Mouse (Mus musculus) adrenal gland, adult (tissue): ENCODE data around the gene Alk.

Experiments used
- DNase-seq, 2 experiments: peaks; one replicate each; pipeline ENCODE4 v3.0.0; 2022 to 2023; ENCODE audit warnings: low spot score in 1 of 2; ENCODE audit not compliant: inconsistent age in 2 of 2

The Alk gene

DNA sequence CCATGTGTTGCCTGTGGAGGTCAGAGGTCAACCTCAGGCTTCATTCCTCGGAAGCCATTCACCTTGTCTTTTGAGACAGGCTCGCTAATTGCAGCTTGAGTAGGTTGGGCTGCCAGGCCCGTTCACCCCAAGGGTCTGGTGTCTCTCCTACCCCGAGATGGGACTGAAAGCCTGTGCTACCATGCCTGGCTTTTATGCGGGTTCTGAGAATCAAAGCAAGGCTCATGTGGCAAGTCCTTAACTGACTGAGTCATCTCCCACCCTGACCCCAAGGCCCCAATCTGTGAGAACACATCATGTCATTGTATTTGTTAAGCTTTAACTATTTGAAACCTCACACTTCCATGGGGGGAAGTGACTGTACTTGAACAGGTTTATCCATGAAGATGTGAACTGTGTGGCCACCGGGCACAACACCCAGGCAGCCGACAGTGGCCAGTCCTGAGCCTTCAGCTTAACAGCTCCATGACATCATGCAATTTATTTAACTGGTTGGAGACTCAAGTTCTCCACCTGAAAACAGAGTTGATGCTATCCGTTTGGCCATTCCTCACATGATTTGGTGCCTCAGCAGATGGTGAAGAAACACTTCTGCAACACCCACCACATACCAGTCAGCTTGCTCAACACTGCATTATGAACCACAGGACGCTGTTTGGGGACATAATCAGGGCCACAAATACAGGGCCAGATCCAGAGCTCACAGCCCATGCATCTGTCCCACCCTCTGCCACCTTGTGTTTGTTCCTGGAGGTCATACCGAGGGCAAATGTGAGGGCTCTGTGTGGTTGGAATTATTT is 446.4 kb downstream of the Alk start:
- peak in 1 of 2 experiments; percentile 54 for DNase-seq

DNA sequence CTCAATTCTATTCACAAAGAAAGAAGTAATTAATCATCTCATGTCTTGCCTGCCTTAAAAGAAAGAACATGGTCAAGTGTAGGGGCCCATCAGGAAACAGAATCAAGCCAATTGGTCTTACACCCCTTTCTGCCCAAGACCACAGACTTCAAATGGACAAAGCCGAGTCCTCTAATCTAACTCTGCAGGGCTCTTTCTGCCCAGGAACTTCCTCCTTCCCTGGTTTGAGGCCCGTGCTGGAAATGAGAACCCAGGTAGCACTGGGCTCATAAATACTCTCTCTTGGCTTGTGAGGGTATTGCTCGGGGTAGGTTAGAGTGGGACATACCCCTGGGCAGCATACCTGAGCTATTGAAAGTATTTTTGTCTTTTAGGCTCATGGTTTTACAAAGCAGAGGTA is 451.4 kb downstream of the Alk start:
- no peak for DNase-seq

DNA sequence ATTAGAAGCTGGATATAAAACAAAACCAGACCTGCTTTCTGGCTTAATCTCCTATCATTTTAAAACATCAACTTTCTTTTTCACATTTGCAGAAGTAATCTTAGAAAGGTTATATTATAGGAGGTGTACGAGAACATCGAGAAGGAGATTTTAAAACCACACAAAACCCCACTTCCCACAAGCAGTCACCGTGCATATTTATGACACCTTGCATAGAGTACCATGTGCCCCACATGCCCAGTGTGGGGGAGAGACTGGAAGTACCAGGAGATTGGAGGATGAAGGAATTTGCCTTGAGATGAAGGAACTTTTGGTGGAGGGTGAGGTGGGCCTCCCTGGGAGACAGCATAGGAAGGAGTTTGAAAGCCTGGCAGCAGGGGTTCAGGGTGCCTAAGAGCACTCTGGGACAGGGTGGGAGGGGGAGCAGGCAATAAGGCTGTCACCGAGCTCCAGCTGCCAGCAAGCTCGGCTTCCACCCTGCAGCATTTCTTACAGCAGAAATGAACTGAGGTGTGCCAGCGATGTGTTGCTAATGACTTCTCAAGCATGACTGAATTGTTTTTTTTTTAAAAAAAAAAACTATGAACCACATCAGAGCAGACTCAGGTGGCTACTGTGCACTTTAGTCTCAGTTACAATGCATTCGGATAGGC is 459.4 kb downstream of the Alk start:
- no peak for DNase-seq

DNA sequence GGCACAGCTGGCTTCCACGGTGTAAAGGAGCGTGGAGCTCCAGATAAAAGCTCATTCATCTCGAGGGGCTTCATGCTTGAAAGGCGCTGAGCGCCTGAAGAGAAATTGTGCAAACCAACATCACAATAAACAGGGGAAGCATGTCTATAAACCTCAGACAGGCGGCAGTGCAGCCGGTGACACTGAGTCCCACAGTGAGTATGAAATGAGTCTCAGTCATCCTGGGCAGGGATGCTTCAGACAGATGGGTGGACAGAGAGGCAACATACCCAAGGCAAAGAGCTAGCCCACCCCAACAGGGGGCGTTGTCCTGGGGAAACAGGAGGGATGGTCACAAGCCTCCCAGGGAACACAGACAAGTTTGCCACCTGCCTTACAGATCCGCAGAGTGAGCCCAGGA is 460.0 kb downstream of the Alk start:
- no peak for DNase-seq

DNA sequence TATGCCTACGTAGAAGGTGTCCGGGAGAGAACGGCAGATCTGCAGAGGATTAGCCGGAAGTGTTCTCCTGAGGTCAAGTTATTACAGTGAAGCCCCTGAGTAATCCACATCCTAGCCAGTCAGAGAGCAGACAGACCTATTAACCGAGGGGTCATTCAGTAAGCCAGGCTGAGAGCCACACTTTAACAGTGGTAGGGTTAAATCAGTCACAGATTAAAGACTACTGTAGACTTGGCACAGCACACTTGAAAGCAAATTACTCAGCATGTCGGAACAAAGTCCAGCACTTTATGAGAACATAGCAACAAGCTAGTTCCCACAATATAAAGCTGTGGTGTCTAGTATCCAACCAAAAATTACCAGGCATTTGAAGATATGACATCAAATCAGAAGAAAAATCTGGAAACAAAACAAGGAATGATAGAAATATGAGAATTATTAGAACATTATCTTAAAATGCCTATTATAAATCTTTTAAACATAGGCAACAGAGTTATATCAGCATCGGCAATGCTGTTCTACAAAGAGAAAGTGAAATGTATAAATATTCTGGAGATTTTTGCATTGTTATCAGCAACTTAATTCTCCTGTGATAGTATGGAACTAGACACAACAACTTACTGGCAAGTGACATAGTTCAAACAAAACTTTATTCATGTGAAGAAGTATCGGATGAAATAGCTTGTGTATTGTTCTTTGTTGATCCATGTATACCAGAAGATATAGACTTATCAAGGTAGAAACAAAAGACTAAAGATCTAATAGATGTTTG is 472.1 kb downstream of the Alk start:
- DNase-seq, result no peak

DNA sequence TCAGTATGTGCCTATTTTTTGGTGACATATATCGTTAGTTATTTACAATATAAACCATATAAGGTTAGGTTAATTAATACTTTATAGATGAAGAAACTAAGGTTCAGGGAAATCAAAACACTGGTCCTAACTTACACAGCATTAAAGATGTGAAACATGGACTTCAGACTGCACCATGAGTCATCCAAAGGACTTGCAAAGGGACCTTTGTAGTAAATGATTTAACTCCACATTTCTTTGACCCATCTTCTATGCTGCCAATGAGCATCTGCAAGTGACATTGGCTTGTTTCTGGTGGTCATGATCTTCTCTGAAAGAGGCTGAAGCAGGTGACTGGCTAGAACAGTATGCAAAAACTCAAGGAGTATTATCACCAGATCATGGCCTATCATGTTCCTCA is 482.8 kb downstream of the Alk start:
- DNase-seq, result no peak

DNA sequence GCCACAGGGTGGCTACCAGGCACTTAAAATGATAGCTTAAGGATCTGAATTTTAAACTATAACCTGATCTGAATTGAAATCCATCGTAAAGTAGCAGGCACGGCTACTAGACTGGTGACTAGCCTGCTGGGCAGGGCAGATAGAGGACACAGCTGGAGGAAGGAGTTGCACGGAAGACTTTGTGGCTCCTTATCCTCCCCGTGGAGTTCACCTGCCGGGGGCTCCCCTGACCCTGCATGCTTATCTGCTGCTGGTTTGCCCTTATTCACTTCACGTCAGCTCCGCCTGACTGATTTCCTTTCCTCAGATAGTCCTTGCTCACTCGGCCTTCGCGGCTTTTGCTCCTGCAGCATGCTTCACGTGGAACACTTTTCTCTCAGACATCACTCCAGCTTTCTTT is 484.1 kb downstream of the Alk start:
- no peak for DNase-seq

DNA sequence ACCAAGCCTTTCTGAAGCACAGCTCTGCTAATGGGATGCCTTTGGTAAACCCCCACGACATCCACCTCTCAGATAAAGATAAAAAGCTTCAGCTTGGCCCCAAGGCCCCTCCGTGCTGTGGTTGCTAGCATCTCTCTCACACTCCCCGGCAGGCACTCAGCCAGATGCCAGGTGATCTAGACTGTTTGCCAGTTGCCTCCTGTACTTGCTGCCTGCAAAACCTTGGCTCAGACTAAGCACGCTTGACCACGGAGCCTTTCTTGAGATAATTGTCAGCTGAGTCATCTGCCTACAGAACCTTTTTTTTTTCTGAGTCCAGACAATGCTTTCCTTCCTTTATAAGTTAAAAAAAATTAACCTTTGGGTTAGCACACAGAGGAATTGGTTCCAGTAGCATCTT is 486.1 kb downstream of the Alk start:
- DNase-seq, result no peak

DNA sequence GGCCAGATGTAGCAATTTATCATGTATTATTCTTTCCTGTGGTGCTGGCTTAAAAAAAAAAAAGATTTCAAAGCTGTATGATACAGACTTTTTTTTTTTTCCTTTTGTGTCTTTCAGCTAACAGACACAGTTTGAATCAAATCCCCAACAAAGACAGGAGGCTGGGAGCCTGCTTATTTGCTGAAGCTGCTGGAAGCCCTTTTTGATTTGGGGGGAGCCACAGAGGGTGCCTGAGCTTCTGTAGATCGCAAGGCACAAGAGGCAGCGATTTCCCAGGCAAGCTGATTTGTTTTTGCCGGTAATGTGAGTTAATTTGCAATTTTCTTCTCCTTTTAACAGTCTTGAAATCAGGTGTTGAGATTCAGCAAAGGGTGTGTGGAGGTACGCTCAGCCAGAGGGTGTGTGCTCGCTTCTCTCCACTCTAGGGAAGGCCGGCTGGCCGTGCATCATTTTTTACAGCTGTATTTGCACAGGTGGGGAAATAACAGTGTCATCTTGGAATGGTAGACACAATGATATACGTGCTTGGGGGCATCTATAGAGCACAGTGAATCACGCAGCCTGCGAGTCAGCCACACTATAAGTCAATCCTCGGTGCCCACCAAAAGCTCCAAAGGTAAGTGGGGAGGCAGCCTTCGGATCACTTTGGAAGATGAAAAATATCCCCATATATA is 489.0 kb downstream of the Alk start:
- no peak for DNase-seq

DNA sequence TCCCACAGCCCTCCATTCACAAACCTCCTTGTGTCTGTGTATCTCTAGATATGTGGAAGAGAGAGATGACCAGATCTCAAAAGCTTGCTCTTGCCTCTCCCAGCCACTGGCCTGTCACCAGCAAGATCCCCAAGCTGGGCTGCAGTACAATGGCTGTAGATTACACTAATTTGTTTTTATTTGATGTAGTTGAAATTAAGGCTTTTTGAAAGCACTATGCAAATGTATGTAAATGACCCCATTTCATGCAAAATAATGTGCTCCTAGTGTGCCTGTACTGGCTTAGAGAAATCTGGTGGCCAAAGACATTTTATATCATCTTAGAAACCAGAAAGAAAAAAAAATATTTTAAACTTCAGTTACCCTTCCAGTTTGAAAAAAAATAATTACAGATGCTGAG is 492.4 kb downstream of the Alk start:
- no peak for DNase-seq

DNA sequence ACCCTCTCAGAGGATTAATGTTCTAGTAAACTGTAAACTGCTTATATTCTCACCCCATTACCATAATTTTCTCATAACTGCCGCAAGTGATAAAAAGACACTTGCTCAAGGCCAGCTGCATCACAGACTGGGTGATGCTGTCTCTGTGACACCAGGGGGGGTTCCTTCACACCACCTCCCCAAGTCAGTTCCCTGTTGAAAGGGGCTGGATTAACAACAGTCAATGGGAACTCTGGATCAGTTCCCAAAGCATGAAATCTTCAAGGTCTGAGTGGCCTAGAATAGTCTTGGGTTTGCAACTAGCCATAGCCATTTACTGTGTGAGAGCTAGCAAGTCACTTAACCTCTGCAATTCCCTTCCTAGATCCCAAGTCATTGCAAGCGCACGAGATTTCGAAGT is 492.9 kb downstream of the Alk start:
- DNase-seq, result no peak

DNA sequence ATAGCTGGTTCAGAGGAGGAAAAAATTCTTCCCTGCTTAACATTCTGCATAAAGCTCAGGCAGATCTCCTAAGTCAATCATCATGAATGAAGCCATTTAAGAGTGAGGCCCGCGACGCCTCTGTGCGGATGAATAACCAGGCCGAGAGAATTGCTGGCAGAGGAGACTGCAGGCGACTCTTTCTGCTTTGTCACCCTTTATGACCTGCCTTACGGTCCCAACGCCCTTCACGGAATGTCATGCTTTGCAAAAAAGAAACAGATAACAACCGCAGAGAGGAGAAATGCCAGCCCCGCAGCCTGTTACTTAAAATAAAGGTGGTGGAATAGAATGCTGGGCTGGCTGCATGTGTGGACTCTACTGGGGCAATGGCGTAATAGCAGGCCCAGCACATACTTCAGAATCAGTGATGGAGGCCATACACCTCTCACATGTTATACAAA is 517.1 kb downstream of the Alk start:
- DNase-seq, result no peak

DNA sequence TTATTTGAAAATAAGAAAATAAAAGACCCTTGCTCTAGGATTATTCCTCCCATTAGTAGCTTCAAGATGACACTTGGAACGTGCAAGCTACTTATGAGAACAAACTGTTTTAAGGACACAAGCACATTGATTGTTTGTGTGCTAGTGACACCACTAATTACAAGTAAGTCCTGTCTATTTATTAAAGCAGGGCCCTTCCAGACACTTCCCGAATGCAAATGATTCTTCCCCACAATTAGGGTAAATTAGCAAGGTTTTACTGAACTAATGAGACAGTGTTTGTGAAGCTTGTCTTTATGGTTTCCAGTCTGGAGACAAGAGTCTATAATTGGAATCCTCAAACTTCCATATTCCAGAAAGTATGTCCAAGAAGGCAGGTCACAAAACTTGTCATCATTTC is 523.0 kb downstream of the Alk start:
- no peak for DNase-seq

DNA sequence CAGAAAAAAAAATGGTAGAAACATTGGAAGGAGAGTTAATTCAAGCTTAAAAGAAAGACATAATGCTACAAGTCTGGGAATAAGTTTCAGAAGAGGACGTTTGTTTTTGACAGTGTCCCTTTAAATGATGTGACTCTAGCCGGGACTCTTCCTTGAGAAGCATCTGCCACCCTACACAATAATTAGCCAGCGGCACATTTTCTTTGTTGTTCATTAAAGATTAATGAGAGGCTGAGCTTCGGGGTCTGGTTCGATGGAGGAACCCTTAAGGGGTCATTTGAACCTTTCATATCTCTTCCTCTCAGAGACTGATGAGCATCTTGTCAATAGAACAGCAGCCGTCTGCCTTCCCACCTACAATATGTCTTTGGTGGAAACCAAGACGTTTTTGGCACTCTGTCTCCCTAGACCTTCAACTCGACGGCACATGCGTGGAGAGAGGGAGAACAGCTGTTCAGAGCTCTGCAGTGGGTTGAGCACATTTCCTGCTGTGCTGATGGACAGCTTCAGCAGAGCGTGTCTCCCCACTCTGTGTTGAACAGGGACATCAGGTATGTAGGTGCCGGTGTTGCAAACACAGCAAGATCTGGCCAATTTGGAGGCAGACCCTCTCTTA is 528.0 kb downstream of the Alk start:
- no peak for DNase-seq

DNA sequence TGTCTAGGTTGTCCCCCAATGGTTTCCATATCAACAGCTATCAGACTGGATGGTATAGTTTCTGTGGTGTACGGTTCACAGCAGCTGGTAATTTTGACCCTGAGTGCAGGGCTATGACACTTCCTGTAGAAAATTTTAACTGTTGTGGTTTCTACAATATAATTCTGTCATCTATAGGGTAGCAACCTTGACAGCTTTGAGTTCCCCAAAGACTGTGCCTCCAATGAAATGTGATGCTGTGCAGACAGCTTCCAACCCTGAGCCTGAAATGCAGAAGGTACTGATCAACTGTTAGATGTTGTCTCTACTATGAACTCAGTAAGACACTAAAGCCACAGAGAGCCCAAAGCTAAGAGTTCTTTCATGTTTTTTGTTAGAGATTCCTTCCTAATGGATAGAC is 532.6 kb downstream of the Alk start:
- DNase-seq, result no peak

DNA sequence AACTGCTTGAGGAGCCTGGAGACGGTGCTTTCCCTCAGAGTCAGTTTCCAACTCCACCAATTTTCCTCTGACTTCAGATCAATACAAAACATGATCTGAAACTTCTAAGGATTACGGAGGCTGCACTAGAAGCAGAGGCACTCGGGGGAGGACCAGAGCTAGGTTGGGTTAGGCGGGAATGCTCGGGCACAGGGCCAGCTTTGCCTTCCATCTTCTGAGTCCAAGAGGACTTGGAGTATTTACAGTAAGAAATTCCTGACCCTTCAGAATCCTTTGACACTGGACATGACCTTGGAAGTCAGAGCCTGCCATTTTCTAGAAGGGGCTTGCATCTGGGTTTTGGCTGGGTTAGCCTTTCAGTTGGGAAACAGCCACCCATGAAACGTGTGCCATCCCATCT is 536.3 kb downstream of the Alk start:
- no peak for DNase-seq

DNA sequence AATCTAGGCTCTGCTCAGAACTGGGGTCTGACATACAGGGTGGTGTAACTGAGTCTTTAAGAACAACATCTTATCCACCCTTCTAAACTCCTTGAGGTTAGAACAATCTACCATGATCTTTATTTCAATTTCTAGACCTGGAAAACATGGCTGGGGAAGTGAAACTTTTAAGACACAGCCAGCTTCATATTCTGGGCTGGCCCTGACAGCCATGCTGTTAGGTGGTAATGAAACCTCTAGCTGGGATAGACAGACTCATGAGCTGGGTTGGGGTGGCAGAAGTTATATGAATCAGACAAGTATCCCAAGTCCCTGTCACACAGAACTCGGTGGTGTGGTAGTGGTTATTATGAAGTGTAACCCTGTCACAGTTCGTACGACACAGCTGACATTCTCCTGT is 541.4 kb downstream of the Alk start:
- DNase-seq, result no peak

DNA sequence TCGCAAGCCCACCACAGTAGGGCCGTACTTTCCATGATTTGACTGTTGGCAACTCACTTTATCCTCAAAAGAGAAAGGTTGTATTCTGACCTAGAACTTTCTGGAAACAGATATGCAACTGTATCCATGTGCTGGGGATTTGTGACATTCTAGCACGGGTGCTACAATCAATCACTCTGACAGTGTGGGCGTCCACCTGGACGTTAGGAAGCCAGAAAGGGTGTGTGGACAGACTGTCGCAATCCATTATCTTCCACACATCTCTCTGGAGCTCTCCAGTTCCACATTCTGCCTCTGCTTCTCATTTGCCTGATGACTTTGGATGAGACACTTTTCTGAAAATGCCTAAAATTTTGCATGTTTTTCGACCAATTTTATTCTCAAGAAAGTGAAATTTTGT is 545.1 kb downstream of the Alk start:
- no peak for DNase-seq

DNA sequence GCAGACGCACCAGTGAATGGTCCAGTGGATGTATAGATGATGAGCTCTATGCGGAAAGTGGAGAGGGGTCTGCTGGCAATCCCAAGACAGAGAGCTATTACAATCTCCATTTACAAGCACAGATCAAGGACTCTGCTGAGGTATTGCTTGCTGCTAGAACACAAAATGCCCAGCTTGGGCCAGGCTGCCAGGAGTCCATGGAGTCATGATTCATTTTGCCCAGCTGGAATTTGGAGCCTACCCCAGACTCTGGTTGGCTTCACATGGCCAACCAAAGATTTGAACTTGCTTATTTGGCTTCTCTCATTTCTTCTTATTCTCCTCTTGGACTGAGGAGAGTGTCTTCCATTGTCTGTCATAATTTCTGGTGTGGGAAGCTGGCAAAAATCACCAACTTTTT is 558.8 kb downstream of the Alk start:
- DNase-seq, result no peak

DNA sequence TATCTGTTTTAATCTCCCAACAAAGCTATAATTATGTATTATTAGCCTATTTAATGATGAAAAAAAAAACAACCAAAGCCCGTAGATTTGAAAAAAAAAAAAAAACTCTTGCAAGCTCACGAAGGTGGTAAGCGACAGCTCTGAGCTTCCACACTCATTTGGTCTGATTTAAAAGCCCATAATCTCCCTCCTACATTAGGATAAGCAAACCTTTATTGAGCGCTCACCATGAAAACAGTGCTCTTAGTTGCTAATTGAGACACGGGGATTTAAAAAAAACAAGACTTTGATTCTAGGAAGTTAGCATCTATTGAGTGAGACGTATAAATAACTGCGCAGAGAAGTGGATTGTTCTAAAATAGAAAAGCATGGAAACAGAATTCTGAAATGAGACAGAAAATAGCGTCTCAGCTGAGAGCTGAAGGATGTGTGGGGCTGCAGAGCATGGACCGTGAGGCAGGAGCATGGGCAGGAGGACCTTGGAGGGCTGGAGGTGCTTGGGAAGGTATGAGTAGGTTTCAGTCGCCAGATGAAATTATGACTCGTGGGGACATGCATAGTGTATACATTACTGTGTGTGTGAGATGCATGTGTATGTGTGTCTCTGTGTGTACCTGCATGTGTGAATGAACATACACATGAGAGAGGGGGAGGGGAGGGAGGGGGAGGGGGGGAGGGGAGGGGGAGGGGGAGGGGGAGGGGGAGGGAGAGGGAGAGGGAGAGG is 560.6 kb downstream of the Alk start:
- no peak for DNase-seq
